1 mouse cellular context compared by ENCODE assay signal in the genomic region with DNA sequence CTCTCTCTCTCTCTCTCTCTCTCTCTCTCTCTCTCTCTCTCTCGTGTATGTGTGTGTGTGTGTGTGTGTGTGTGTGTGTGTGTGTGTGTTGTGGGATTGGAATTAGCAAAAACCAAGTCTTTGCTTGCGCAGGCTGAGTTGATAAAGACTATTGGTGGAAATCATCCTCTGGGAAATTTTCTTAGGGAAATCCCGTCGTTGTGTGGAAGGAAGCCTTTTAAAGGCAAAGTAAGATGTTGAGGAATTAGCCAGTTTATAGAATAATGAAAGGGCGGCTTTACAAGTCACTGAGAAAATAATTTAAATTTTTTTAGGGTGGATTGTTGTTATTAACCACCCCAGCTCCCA.
A peak's percentile ranks its signal among the peaks of the same experiment; 100 is the strongest.
TF ChIP-seq lines count a peak whose summit lies in the region.

No protein-coding gene starts in this region.

TF ChIP-seq in MEL, 35 proteins besides CTCF, POLR2A, EP300 and RAD21 (continued from another document):
- TF ChIP-seq NELFE (IDR thresholded peaks at IDR 0.05; ENCODE audit: low read depth, low read length) (no peak), ZMIZ1 (IDR thresholded peaks at IDR 0.05; ENCODE audit: low read depth, low read length) (no peak), RCOR1 (IDR thresholded peaks at IDR 0.05; ENCODE audit: low read depth, low read length) (0 out of 2 replicates have a peak, but pooled peaks have one; percentile 5), ELF1 (IDR thresholded peaks at IDR 0.05; ENCODE audit: low read depth, low read length) (no peak), HCFC1 (IDR thresholded peaks at IDR 0.05; ENCODE audit: low read depth, low read length) (0 out of 2 replicates have a peak, but pooled peaks have one; percentile 12)
